Mouse (Mus musculus) gastrocnemius, postnatal 4 days (tissue): ENCODE data around the gene Gm11555. TPM values are rescaled to one million over a fixed set of nuclear protein-coding genes. Genes with fewer than 3 reads are reported as not detected.
"Not testable (repeated sequence)": the region's sequence is repeated elsewhere in the genome, so short reads cannot be mapped to it uniquely, and the experiment has no call there.

Source experiments
- DNase-seq, 2 experiments: peaks; one replicate each; pipeline ENCODE4 v3.0.0; 2021 to 2022; ENCODE audit warnings: low spot score in 2 of 2, mixed read lengths in 2 of 2
- long read RNA-seq, 2 experiments: library from polyadenylated mRNA; stranded (forward); transcript quantifications; one replicate each; pipeline ENCODE4 v2.0.0; 2021
- total RNA-seq, 2 experiments: library from RNA; stranded (reverse); gene quantifications; 2 replicates each; pipeline ENCODE4 v1.2.3; 2021

Gm11555 gene
- not detected for total RNA-seq
- long read RNA-seq, experiment 1, result 0 reads
- long read RNA-seq, experiment 2, result 0 reads

- DNase-seq, result no peak
These were observed at the start of gene Gm11555 for GRCm38 (mm10) chr11:99650136-99650535. Gm11555 (minus strand) TSS chr11:99650236.

- no peak for DNase-seq
These were observed 40.4 kb upstream of the Gm11555 start, which contains the start of gene Gm14190 for GRCm38 (mm10) chr11:99690463-99690862. Gm14190 (minus strand) TSS chr11:99690740.

GRCm38 (mm10) chr11:99685235-99685634 lies 35.2 kb upstream of the Gm11555 start:
- not testable (repeated sequence) for DNase-seq

- no peak for DNase-seq
These were observed 33.4 kb upstream of the Gm11555 start for GRCm38 (mm10) chr11:99683481-99683880.

- no peak for DNase-seq
These were observed 15.8 kb upstream of the Gm11555 start, which contains the start of gene Krtap4-6 for GRCm38 (mm10) chr11:99665860-99666259. Krtap4-6 (minus strand) TSS chr11:99665960.

- no peak for DNase-seq
These were observed 12.8 kb upstream of the Gm11555 start for GRCm38 (mm10) chr11:99662802-99663201.

- DNase-seq, result no peak
These were observed 9.2 kb upstream of the Gm11555 start for GRCm38 (mm10) chr11:99659256-99659655.

GRCm38 (mm10) chr11:99658467-99659010 lies 8.5 kb upstream of the Gm11555 start, which contains the start of gene Gm11563:
Gm11563 (minus strand) TSS chr11:99658960.
- DNase-seq, result not testable (repeated sequence)

GRCm38 (mm10) chr11:99657051-99657450 lies 7.0 kb upstream of the Gm11555 start:
- DNase-seq, result no peak

GRCm38 (mm10) chr11:99646444-99646843 lies 3.6 kb downstream of the Gm11555 start:
- DNase-seq, result no peak

GRCm38 (mm10) chr11:99644351-99644750 lies 5.7 kb downstream of the Gm11555 start:
- no peak for DNase-seq

- DNase-seq, result not testable (repeated sequence)
These were observed 6.3 kb downstream of the Gm11555 start, which contains the start of gene Krtap4-7 for GRCm38 (mm10) chr11:99643635-99644139. Krtap4-7 (minus strand) TSS chr11:99644089.

- no peak for DNase-seq
These were observed 9.1 kb downstream of the Gm11555 start for GRCm38 (mm10) chr11:99640926-99641325.

- no peak for DNase-seq
These were observed 12.9 kb downstream of the Gm11555 start for GRCm38 (mm10) chr11:99637086-99637485.

GRCm38 (mm10) chr11:99634653-99635134 lies 15.3 kb downstream of the Gm11555 start, which contains the start of gene Krtap4-2:
Krtap4-2 (minus strand) TSS chr11:99635084.
- no peak for DNase-seq

- DNase-seq, result no peak
These were observed 16.7 kb downstream of the Gm11555 start for GRCm38 (mm10) chr11:99633293-99633692.

- DNase-seq, result no peak
These were observed 19.1 kb downstream of the Gm11555 start for GRCm38 (mm10) chr11:99630890-99631289.

GRCm38 (mm10) chr11:99628138-99628537 lies 21.9 kb downstream of the Gm11555 start, which contains the start of gene Krtap4-1:
Krtap4-1 (minus strand) TSS chr11:99628238.
- no peak for DNase-seq

- DNase-seq, result no peak
These were observed 29.7 kb downstream of the Gm11555 start, which contains the start of gene Gm11562 for GRCm38 (mm10) chr11:99620335-99620734. Gm11562 (minus strand) TSS chr11:99620435.

GRCm38 (mm10) chr11:99614796-99615363 lies 35.2 kb downstream of the Gm11555 start, which contains the start of gene Krtap2-4:
Krtap2-4 (minus strand) TSS chr11:99614846.
- no peak for DNase-seq

- DNase-seq, result not testable (repeated sequence)
These were observed 39.9 kb downstream of the Gm11555 start, which contains the start of gene Gm11937 for GRCm38 (mm10) chr11:99610089-99610488. Gm11937 (minus strand) TSS chr11:99610189.

GRCm38 (mm10) chr11:99609126-99609525 lies 40.9 kb downstream of the Gm11555 start:
- no peak for DNase-seq
